Mouse (Mus musculus): ENCODE measurements around the gene Itpripl2.
A peak's percentile ranks its signal among the peaks of the same experiment; 100 is the strongest.

Gene Itpripl2

GRCm38 (mm10) chr7:118491431-118492147 is at the start of gene Itpripl2:
Gene Itpripl2, minus strand, starts transcription at chr7:118491975.
- peak; percentile 45 for DNase-seq

- DNase-seq = no peak
Observed at GRCm38 (mm10) chr7:118535076-118535475, 43.3 kb upstream of the Itpripl2 start.

- DNase-seq = no peak
Observed at GRCm38 (mm10) chr7:118534326-118534725, 42.6 kb upstream of the Itpripl2 start.

GRCm38 (mm10) chr7:118533178-118533578 is 41.4 kb upstream of the Itpripl2 start, which contains the start of gene Coq7:
Gene Coq7, minus strand, starts transcription at chr7:118533356.
- peak; percentile 88 for DNase-seq

- DNase-seq = peak; percentile 98
Observed at GRCm38 (mm10) chr7:118532519-118533177, 40.9 kb upstream of the Itpripl2 start.

- DNase-seq = no peak
Observed at GRCm38 (mm10) chr7:118526967-118527366, 35.2 kb upstream of the Itpripl2 start.

GRCm38 (mm10) chr7:118522077-118522476 is 30.3 kb upstream of the Itpripl2 start:
- DNase-seq = no peak

- DNase-seq = no peak
Observed at GRCm38 (mm10) chr7:118519661-118520060, 27.9 kb upstream of the Itpripl2 start.

GRCm38 (mm10) chr7:118518687-118519086 is 26.9 kb upstream of the Itpripl2 start:
- DNase-seq = peak; percentile 81

- no peak for DNase-seq
Observed at GRCm38 (mm10) chr7:118517819-118518218, 26.0 kb upstream of the Itpripl2 start.

- DNase-seq = no peak
Observed at GRCm38 (mm10) chr7:118508556-118508955, 16.8 kb upstream of the Itpripl2 start.

- DNase-seq = no peak
Observed at GRCm38 (mm10) chr7:118503844-118504243, 12.1 kb upstream of the Itpripl2 start.

GRCm38 (mm10) chr7:118502333-118502732 is 10.6 kb upstream of the Itpripl2 start:
- no peak for DNase-seq

- DNase-seq = no peak
Observed at GRCm38 (mm10) chr7:118499784-118500435, 8.1 kb upstream of the Itpripl2 start.

GRCm38 (mm10) chr7:118498984-118499783 is 7.4 kb upstream of the Itpripl2 start:
- DNase-seq = no peak

GRCm38 (mm10) chr7:118494892-118495579 is 3.3 kb upstream of the Itpripl2 start:
- no peak for DNase-seq

GRCm38 (mm10) chr7:118493892-118494291 is 2.1 kb upstream of the Itpripl2 start:
- DNase-seq = no peak

- peak; percentile 34 for DNase-seq
Observed at GRCm38 (mm10) chr7:118490666-118491430, 927 bp downstream of the Itpripl2 start.

GRCm38 (mm10) chr7:118489706-118490665 is 1.8 kb downstream of the Itpripl2 start:
- DNase-seq = no peak

- no peak for DNase-seq
Observed at GRCm38 (mm10) chr7:118488060-118488664, 3.6 kb downstream of the Itpripl2 start.
